Mouse (Mus musculus): ENCODE results near the gene Slco1a5.

GRCm38 (mm10) chr6:142329201-142329600, 6.4 kb upstream of the Slco1a5 start:
- no peak for TF ChIP-seq CTCF (conservative IDR thresholded peaks at IDR 0.05; ENCODE audit: low read length)
- no peak for TF ChIP-seq NANOG (IDR thresholded peaks at IDR 0.05; ENCODE audit: borderline replicate concordance, low read length)
- no peak for TF ChIP-seq POU5F1 (IDR thresholded peaks at IDR 0.05; ENCODE audit: borderline replicate concordance, low read length)
